In the genomic region with DNA sequence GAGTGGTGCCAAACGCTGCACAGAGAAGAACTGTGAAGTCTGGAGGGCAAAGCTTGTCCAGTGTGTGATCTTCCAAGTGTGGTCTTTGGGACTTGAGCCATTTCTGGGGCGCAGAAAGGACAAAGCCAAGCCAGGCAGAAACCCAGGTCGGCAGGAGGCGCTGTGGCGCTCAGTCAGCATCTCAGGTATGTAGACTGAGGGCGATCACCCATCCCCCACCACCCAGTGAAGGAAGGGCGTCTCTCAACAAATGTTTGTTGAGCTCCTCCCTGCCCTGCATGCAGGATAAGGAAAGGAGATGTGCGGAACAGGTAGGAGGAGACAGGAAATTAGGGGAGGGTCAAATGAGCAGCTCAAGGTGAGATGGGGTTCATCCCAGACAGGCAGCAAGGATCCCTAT, we compare ENCODE assay signal across 9 mouse cellular contexts. TPM values are rescaled to one million over a fixed set of nuclear protein-coding genes. Genes with fewer than 3 reads are reported as not detected.
A peak's percentile ranks its signal among the peaks of the same experiment; 100 is the strongest.
DNase-seq lines count a peak whose midpoint lies in the region; ATAC-seq lines count a peak whose summit lies in the region.
"Had no signal": no experiment of that assay in that cellular context is flagged by ENCODE, and none has a peak within 500 bp of the region (broad histone marks: within the 10 kb centered on the region; RNA-seq: fewer than 3 reads in every experiment).

No protein-coding gene starts in this region.

- ATAC-seq in midbrain, embryonic 14.5 days (ENCODE audit: low FRiP score, low TSS enrichment) = no peak
- ATAC-seq in midbrain, embryonic 16.5 days = no peak

- peak; percentile 44 for DNase-seq in cerebellum, adult 9-11 months
- DNase-seq in cerebellum, adult 11-12 months = no peak
- DNase-seq in midbrain, embryonic 14.5 days = peak; percentile 48
- peak; percentile 39 for DNase-seq in hindlimb bud, embryonic 11.5 days (ENCODE audit: extremely low spot score, low read depth, low spot score)
- peak; percentile 23 for DNase-seq in naive thymus-derived CD4-positive, alpha-beta T cell, adult 2 months (ENCODE audit: low read depth)
- no peak for DNase-seq in layer of hippocampus, postnatal 36 days
- no peak for DNase-seq in left cerebral cortex, adult 18-20 months (ENCODE audit: low spot score in 2 of 2)

- no peak overlapping the region for H3K4me2 ChIP-seq in midbrain, embryonic 14.5 days (ENCODE audit: low read length)
- no peak overlapping the region for H3K4me2 ChIP-seq in midbrain, embryonic 16.5 days (ENCODE audit: low read length)
- H3K4me2 ChIP-seq: heart, embryonic 15.5 days had no signal

- WGBS in midbrain, embryonic 14.5 days = 14% methylated on average over 8 of the region's 8 CpGs
- 6% methylated on average over 8 of the region's 8 CpGs for WGBS in midbrain, embryonic 16.5 days

- no peaks in the 10 kb centered on the region for H3K36me3 ChIP-seq in midbrain, embryonic 14.5 days (ENCODE audit: control insufficient read depth, insufficient read depth, low read length)
- no peaks in the 10 kb centered on the region for H3K36me3 ChIP-seq in midbrain, embryonic 16.5 days (ENCODE audit: control insufficient read depth, insufficient read depth, low read length)
- H3K36me3 ChIP-seq: heart, embryonic 15.5 days had no signal

- H3K27me3 ChIP-seq in midbrain, embryonic 14.5 days (ENCODE audit: control insufficient read depth, insufficient read depth, low read length) = peaks cover 3% of the 10 kb centered on the region; the same call in 1 of the 2 replicates
- no peaks in the 10 kb centered on the region; the same call in 1 of the 2 replicates for H3K27me3 ChIP-seq in midbrain, embryonic 16.5 days (ENCODE audit: control insufficient read depth, insufficient read depth, low read depth, low read length)

- H3K9ac ChIP-seq in midbrain, embryonic 14.5 days (replicated peaks; ENCODE audit: low read length) = no peak overlapping the region
- no peak overlapping the region for H3K9ac ChIP-seq in midbrain, embryonic 16.5 days (ENCODE audit: low read depth, low read length)
- H3K9ac ChIP-seq: heart, embryonic 15.5 days had no signal

- no peak overlapping the region for H3K27ac ChIP-seq in midbrain, embryonic 14.5 days (replicated peaks; ENCODE audit: low read depth, low read length)
- no peak overlapping the region for H3K27ac ChIP-seq in midbrain, embryonic 16.5 days (ENCODE audit: low read length)
- H3K27ac ChIP-seq: heart, embryonic 15.5 days had no signal

- no peaks in the 10 kb centered on the region for H3K9me3 ChIP-seq in midbrain, embryonic 14.5 days (ENCODE audit: control insufficient read depth, low read length)
- H3K9me3 ChIP-seq in midbrain, embryonic 16.5 days (replicated peaks; ENCODE audit: control insufficient read depth, low read length, poor library complexity, severe bottlenecking) = no peaks in the 10 kb centered on the region
- H3K9me3 ChIP-seq: heart, embryonic 15.5 days had no signal

- H3K4me3 ChIP-seq in midbrain, embryonic 14.5 days (replicated peaks; ENCODE audit: low read depth, low read length) = no peak overlapping the region
- no peak overlapping the region for H3K4me3 ChIP-seq in midbrain, embryonic 16.5 days (ENCODE audit: low read depth, low read length)
- H3K4me3 ChIP-seq: heart, embryonic 15.5 days had no signal

- peaks cover 30% of the 10 kb centered on the region for H3K4me1 ChIP-seq in midbrain, embryonic 14.5 days (ENCODE audit: control insufficient read depth, insufficient read depth, low read length)
- peaks cover 13% of the 10 kb centered on the region for H3K4me1 ChIP-seq in midbrain, embryonic 16.5 days (ENCODE audit: control insufficient read depth, insufficient read depth, low read length)

RNA-seq across cellular contexts. Expression of a gene that starts 24.8 kb away (rescaled TPM):
- polyA plus RNA-seq in midbrain, embryonic 14.5 days (2014; fragmentation: Nextera tagmentation; extraction: Ambion mirVana) = 7.9 and 10.6 TPM in 2 replicates
- polyA plus RNA-seq in midbrain, embryonic 16.5 days (2015; fragmentation: Nextera tagmentation; extraction: Ambion mirVana) = 9.1 and 9.3 TPM in 2 replicates
- 10 to 100 TPM; 17.5 to 23.3 TPM for total RNA-seq in layer of hippocampus, postnatal 36 days (2021)
- 10 to 100 TPM; 24.3 to 29.7 TPM for total RNA-seq in left cerebral cortex, adult 18-20 months (2021)

RNA-seq across cellular contexts. Expression of a gene that starts 34.2 kb away (rescaled TPM):
- polyA plus RNA-seq in midbrain, embryonic 14.5 days (2014; fragmentation: Nextera tagmentation; extraction: Ambion mirVana) = 4.1 and 6.3 TPM in 2 replicates
- 10.2 and 11.2 TPM in 2 replicates for polyA plus RNA-seq in midbrain, embryonic 16.5 days (2015; fragmentation: Nextera tagmentation; extraction: Ambion mirVana)
- total RNA-seq in layer of hippocampus, postnatal 36 days (2021) = 1 to 10 TPM; 1.5 to 1.9 TPM
- total RNA-seq in left cerebral cortex, adult 18-20 months (2021) = 1 to 10 TPM; 4.1 to 4.2 TPM

RNA-seq across cellular contexts. Expression of a gene that starts 36.5 kb away (rescaled TPM):
- 20.9 and 21.7 TPM in 2 replicates for polyA plus RNA-seq in midbrain, embryonic 14.5 days (2014; fragmentation: Nextera tagmentation; extraction: Ambion mirVana)
- polyA plus RNA-seq in midbrain, embryonic 16.5 days (2015; fragmentation: Nextera tagmentation; extraction: Ambion mirVana) = 19.2 and 19.7 TPM in 2 replicates
- 10 to 100 TPM; 17.2 to 19.5 TPM for total RNA-seq in layer of hippocampus, postnatal 36 days (2021)
- 10 to 100 TPM; 14.7 to 16.8 TPM for total RNA-seq in left cerebral cortex, adult 18-20 months (2021)

Comparison
In these comparisons a context has a peak if more than half of its experiments do, and no peak if none do; other contexts are left out.
1. DNase-seq: peak in cerebellum, adult 9-11 months (single experiment), midbrain, embryonic 14.5 days (single experiment), hindlimb bud, embryonic 11.5 days (single experiment) and naive thymus-derived CD4-positive, alpha-beta T cell, adult 2 months (single experiment); none in cerebellum, adult 11-12 months (single experiment), layer of hippocampus, postnatal 36 days (0 of 2) and left cerebral cortex, adult 18-20 months (0 of 2).